Mouse (Mus musculus) brown adipose tissue, adult 24 weeks (tissue): ENCODE measurements around the gene Fgf13. TPM values are rescaled to one million over a fixed set of nuclear protein-coding genes. Genes with fewer than 3 reads are reported as not detected.

ENCODE experiments used
- H3K27ac ChIP-seq: fragments of 200-500 bp; replicated peaks from 2 replicates; pipeline ENCODE4 v1.5.1; 2012; ENCODE audit warnings: low read depth, mild to moderate bottlenecking, low read length
- H3K4me1 ChIP-seq: fragments of 200-500 bp; 2 replicates; pipeline ENCODE4 v1.6.1; 2012; ENCODE audit warnings: low read length, mixed read lengths; ENCODE audit not compliant: control insufficient read depth, insufficient read depth, insufficient read length
- H3K4me3 ChIP-seq: fragments of 200-500 bp; 2 replicates; pipeline ENCODE4 v1.5.1; 2012; ENCODE audit warnings: low read depth, mild to moderate bottlenecking, low read length, moderate library complexity; ENCODE audit not compliant: insufficient read depth
- polyA plus RNA-seq: library from polyadenylated mRNA; stranded (reverse); fragments of >200 nt; gene quantifications from 2 replicates; pipeline ENCODE4 v1.2.4, GENCODE M21; 2012; ENCODE audit not compliant: missing spikeins, insufficient read depth, insufficient read length

Fgf13 gene
- polyA plus RNA-seq, 1 experiment, result 2.8 TPM

GRCm38 (mm10) chrX:59243752-59244151 is 324.1 kb downstream of the Fgf13 start:
- Histone ChIP-seq H3K4me1 (no peaks in the 10 kb centered on the region), H3K4me3 (no peak overlapping the region), H3K27ac (no peak overlapping the region)

- no peak overlapping the region for H3K27ac ChIP-seq
- no peak overlapping the region for H3K4me3 ChIP-seq
- H3K4me1 ChIP-seq, result no peaks in the 10 kb centered on the region
Observed at GRCm38 (mm10) chrX:59243176-59243575, 324.7 kb downstream of the Fgf13 start.

GRCm38 (mm10) chrX:59241460-59241747 is 326.5 kb downstream of the Fgf13 start:
- Histone ChIP-seq H3K4me1 (no peaks in the 10 kb centered on the region), H3K27ac (no peak overlapping the region), H3K4me3 (no peak overlapping the region)

- no peak overlapping the region for H3K27ac ChIP-seq
- H3K4me3 ChIP-seq, result no peak overlapping the region
- no peaks in the 10 kb centered on the region for H3K4me1 ChIP-seq
Observed at GRCm38 (mm10) chrX:59240683-59241459, 327.0 kb downstream of the Fgf13 start.

- Histone ChIP-seq H3K4me1 (no peaks in the 10 kb centered on the region), H3K4me3 (no peak overlapping the region), H3K27ac (no peak overlapping the region)
Observed at GRCm38 (mm10) chrX:59220675-59221074, 347.2 kb downstream of the Fgf13 start.

- no peak overlapping the region for H3K4me3 ChIP-seq
- H3K27ac ChIP-seq, result no peak overlapping the region
- no peaks in the 10 kb centered on the region for H3K4me1 ChIP-seq
Observed at GRCm38 (mm10) chrX:59201146-59201545, 366.7 kb downstream of the Fgf13 start.

- H3K4me3 ChIP-seq, result no peak overlapping the region
- no peaks in the 10 kb centered on the region for H3K4me1 ChIP-seq
Observed at GRCm38 (mm10) chrX:59194149-59194548, 373.7 kb downstream of the Fgf13 start.

GRCm38 (mm10) chrX:59186922-59187321 is 380.9 kb downstream of the Fgf13 start:
- Histone ChIP-seq H3K4me1 (no peaks in the 10 kb centered on the region), H3K4me3 (no peak overlapping the region), H3K27ac (no peak overlapping the region)

More at GRCm38 (mm10) chrX:59194149-59194548, 373.7 kb downstream of the Fgf13 start:
- H3K27ac ChIP-seq, result no peak overlapping the region

GRCm38 (mm10) chrX:59182323-59182722 is 385.5 kb downstream of the Fgf13 start:
- Histone ChIP-seq H3K27ac (no peak overlapping the region), H3K4me1 (no peaks in the 10 kb centered on the region), H3K4me3 (no peak overlapping the region)

GRCm38 (mm10) chrX:59179627-59180026 is 388.2 kb downstream of the Fgf13 start:
- Histone ChIP-seq H3K27ac (no peak overlapping the region), H3K4me1 (no peaks in the 10 kb centered on the region), H3K4me3 (no peak overlapping the region)

- no peaks in the 10 kb centered on the region for H3K4me1 ChIP-seq
- no peak overlapping the region for H3K4me3 ChIP-seq
- H3K27ac ChIP-seq, result no peak overlapping the region
Observed at GRCm38 (mm10) chrX:59179081-59179596, 388.7 kb downstream of the Fgf13 start.

GRCm38 (mm10) chrX:59177653-59178052 is 390.2 kb downstream of the Fgf13 start:
- H3K27ac ChIP-seq, result no peak overlapping the region
- no peak overlapping the region for H3K4me3 ChIP-seq
- H3K4me1 ChIP-seq, result no peaks in the 10 kb centered on the region

- no peak overlapping the region for H3K27ac ChIP-seq
- no peak overlapping the region for H3K4me3 ChIP-seq
- H3K4me1 ChIP-seq, result no peaks in the 10 kb centered on the region
Observed at GRCm38 (mm10) chrX:59172200-59172599, 395.7 kb downstream of the Fgf13 start.

GRCm38 (mm10) chrX:59166763-59167162 is 401.1 kb downstream of the Fgf13 start:
- Histone ChIP-seq H3K27ac (no peak overlapping the region), H3K4me1 (no peaks in the 10 kb centered on the region), H3K4me3 (no peak overlapping the region)

- no peak overlapping the region for H3K4me3 ChIP-seq
- H3K27ac ChIP-seq, result no peak overlapping the region
- no peaks in the 10 kb centered on the region for H3K4me1 ChIP-seq
Observed at GRCm38 (mm10) chrX:59141947-59142346, 425.9 kb downstream of the Fgf13 start.

GRCm38 (mm10) chrX:59134928-59135361 is 432.9 kb downstream of the Fgf13 start:
- Histone ChIP-seq H3K4me3 (0 out of 2 replicates have a peak overlapping the region, but pooled peaks have one; percentile 18), H3K27ac (no peak overlapping the region), H3K4me1 (no peaks in the 10 kb centered on the region)
